Mouse (Mus musculus) cortical plate, adult 2 months (tissue): ENCODE results near the gene Bloc1s1. TPM values are rescaled to one million over a fixed set of nuclear protein-coding genes. Genes with fewer than 3 reads are reported as not detected.

Source experiments
- H3K27ac ChIP-seq: fragments of 200-500 bp; 2 replicates; pipeline ENCODE4 v1.5.1; 2012; ENCODE audit warnings: low read length, control low read depth, inconsistent platforms; ENCODE audit not compliant: insufficient read depth
- H3K4me1 ChIP-seq: fragments of 200-500 bp; 2 replicates; pipeline ENCODE4 v1.6.1; 2011; ENCODE audit warnings: low read length; ENCODE audit not compliant: control insufficient read depth, insufficient read depth
- H3K4me3 ChIP-seq: fragments of 200-500 bp; 2 replicates; pipeline ENCODE4 v1.5.1; 2011; ENCODE audit warnings: mild to moderate bottlenecking, low read length, control low read depth; ENCODE audit not compliant: insufficient read depth
- CTCF ChIP-seq: fragments of 200-500 bp; IDR thresholded peaks from 2 replicates; pipeline ENCODE4 v1.5.1; 2011; ENCODE audit warnings: mild to moderate bottlenecking, control low read depth, low read length; ENCODE audit not compliant: insufficient read depth; ENCODE audit errors: extremely low read depth
- POLR2A ChIP-seq: fragments of 200-500 bp; IDR thresholded peaks from 2 replicates; pipeline ENCODE4 v1.6.1; 2011; ENCODE audit warnings: mild to moderate bottlenecking, low read length, control low read depth; ENCODE audit not compliant: insufficient read depth; ENCODE audit errors: extremely low read depth
- polyA plus RNA-seq: library from polyadenylated mRNA; depleted of rRNA; stranded (reverse); fragments of >200 nt; gene quantifications from 2 replicates; pipeline ENCODE4 v1.2.3, GENCODE M21; 2012

Gene Bloc1s1
- polyA plus RNA-seq, 1 experiment: 224 TPM

- no peaks in the 10 kb centered on the region for H3K4me1 ChIP-seq
- TF ChIP-seq CTCF: no peak
- no peak for TF ChIP-seq POLR2A
- no peak overlapping the region for H3K27ac ChIP-seq
- H3K4me3 ChIP-seq: no peak overlapping the region
Observed at GRCm38 (mm10) chr10:128912791-128913190, 11.0 kb downstream of the Bloc1s1 start.

- TF ChIP-seq POLR2A (no peak), CTCF (no peak)
Observed at GRCm38 (mm10) chr10:128912268-128912667, 11.6 kb downstream of the Bloc1s1 start.

GRCm38 (mm10) chr10:128911430-128911829, 12.4 kb downstream of the Bloc1s1 start:
- Histone ChIP-seq H3K27ac (no peak overlapping the region), H3K4me1 (no peaks in the 10 kb centered on the region), H3K4me3 (no peak overlapping the region)
- TF ChIP-seq CTCF (no peak), POLR2A (no peak)

More at GRCm38 (mm10) chr10:128912268-128912667, 11.6 kb downstream of the Bloc1s1 start:
- no peaks in the 10 kb centered on the region for H3K4me1 ChIP-seq
- H3K4me3 ChIP-seq: no peak overlapping the region
- H3K27ac ChIP-seq: no peak overlapping the region

GRCm38 (mm10) chr10:128910066-128910841, 13.6 kb downstream of the Bloc1s1 start:
- H3K27ac ChIP-seq: peak overlapping the region; percentile 91
- TF ChIP-seq CTCF (no peak), POLR2A (no peak)
- peak overlapping the region; percentile 44 for H3K4me3 ChIP-seq
- H3K4me1 ChIP-seq: no peaks in the 10 kb centered on the region

- H3K4me1 ChIP-seq: no peaks in the 10 kb centered on the region
- TF ChIP-seq POLR2A (no peak), CTCF (no peak)
- H3K4me3 ChIP-seq: peak overlapping the region; percentile 44
- peak overlapping the region; percentile 91 for H3K27ac ChIP-seq
Observed at GRCm38 (mm10) chr10:128909567-128910028, 14.2 kb downstream of the Bloc1s1 start.

- Histone ChIP-seq H3K27ac (peak overlapping the region; percentile 53), H3K4me1 (no peaks in the 10 kb centered on the region), H3K4me3 (peak overlapping the region; percentile 44; the same call in 1 of the 2 replicates)
- no peak for TF ChIP-seq CTCF
- TF ChIP-seq POLR2A: no peak
Observed at GRCm38 (mm10) chr10:128908778-128909448, 14.9 kb downstream of the Bloc1s1 start.

- Histone ChIP-seq H3K27ac (no peak overlapping the region), H3K4me1 (no peaks in the 10 kb centered on the region), H3K4me3 (no peak overlapping the region)
- TF ChIP-seq CTCF: no peak
Observed at GRCm38 (mm10) chr10:128904812-128905211, 19.0 kb downstream of the Bloc1s1 start.

GRCm38 (mm10) chr10:128902409-128902988, 21.3 kb downstream of the Bloc1s1 start:
- Histone ChIP-seq H3K4me3 (no peak overlapping the region), H3K4me1 (no peaks in the 10 kb centered on the region), H3K27ac (no peak overlapping the region)
- TF ChIP-seq CTCF (no peak), POLR2A (no peak)

GRCm38 (mm10) chr10:128901409-128901808, 22.4 kb downstream of the Bloc1s1 start:
- H3K27ac ChIP-seq: no peak overlapping the region
- TF ChIP-seq POLR2A (no peak), CTCF (no peak)
- H3K4me1 ChIP-seq: no peaks in the 10 kb centered on the region
- no peak overlapping the region for H3K4me3 ChIP-seq
